Mouse (Mus musculus) lung, postnatal 10 days (tissue): ENCODE results near the gene Prpsap2.
"Not testable (repeated sequence)": the region's sequence is repeated elsewhere in the genome, so short reads cannot be mapped to it uniquely, and the experiment has no call there.

ENCODE experiments used
- DNase-seq: peaks from one replicate; pipeline ENCODE4 v3.0.0; 2021

Prpsap2 gene

DNA sequence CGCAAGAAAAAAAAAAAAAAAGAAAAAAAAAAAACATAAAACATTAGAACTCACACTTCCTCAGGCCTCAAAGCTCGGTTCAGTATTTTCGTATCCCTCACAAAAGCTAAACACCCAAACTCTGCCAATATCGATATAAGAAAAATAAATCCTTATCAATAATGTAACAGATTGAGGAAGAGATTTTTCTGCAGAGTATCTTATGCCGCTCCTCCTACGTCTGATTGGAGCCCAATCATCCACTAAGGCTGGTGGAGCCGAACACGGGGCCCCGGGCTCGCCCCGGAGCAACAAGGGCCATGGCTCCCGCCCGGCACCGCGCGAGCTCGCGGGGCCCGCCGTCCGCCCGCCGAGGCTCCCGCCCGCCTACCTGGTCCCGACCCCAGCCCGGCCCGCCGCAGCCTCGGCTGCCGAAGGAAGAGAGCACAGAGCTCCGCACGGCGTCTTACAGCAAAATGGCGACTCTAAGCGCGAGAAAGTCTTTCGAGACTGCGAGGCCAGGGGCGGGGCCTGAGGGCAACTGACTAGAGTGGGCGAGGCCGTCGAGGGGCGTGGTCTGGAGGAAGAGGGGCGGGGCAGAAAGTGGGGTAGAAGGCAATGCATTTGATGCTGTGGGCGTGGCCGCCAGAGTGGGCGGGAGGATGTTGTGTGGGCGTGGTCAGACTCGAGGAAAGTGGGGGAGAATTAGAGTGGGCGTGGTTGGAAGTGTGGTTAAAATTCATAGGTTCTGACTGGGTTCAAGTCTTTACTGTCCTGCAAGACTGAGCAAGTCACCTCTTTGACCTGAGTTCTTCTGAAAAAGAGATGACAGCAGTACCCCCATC lies at the start of gene Prpsap2:
TSS of gene Prpsap2 (minus strand) at position 505 of the 824 bp plus-strand sequence.
- DNase-seq = peak; percentile 100

DNA sequence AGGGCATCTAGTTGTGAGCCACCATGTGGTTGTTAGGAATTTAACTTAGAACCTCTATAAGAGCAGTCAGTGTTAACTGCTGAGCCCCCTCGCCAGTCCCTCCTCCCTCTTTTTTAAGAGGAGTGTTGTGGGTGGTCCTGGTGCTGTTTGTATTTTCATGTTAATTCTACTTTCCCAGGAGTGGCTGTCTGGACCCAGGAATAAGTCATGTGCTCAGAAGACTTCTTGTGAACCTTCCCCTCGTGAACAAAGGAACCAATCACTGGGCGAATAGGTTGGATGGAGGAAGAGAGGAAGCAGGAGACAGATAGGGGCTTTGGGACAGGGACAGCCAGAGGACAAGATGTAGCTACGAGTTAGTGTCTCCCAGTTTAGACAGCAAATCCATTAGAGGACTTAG lies 47.9 kb upstream of the Prpsap2 start:
- no peak for DNase-seq

DNA sequence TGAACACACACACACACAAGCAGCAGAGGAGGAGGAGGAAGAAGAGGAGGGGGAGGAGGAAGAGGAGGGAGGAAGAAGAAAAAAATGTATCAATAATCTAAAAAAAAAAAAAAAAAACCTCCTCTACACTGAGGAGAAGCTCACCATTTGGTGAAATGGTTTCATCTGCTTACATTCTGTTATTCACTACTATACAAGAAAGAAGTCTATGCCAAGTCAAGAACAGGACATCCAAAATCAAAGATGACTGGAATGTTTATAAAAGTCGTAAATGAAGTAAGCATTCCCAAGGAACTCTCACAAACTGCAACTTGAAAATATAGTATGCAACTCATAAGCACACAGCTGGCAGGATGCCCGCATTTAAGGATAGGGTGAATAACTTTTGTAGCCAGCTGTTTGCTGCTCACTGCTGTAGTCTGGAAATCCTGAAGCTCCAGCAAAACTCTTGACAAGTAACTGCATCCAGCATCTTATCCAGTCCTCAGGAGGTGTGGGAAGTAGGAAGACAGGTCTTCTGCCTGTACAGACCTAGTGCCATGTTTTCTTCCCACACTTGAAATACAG lies 46.7 kb upstream of the Prpsap2 start:
- DNase-seq = peak; percentile 3

DNA sequence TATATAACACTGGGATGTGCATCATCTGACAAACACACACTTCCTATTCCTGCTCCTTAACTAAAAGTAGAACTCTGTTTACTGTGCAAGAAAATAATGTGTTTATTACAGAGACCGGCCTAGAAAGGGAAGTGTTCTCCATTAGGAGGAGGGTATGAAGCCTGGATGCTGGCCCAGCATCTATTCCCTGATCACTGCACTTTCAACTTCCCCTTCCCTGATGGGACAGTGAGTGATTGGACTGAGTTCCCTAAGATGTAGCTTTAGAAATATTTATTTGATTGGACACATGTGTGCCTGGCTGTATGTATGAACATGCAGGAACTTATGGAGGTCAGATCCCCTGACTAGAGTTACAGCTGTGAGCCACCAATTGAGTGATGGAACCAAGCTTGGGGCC lies 31.6 kb upstream of the Prpsap2 start:
- DNase-seq = no peak

DNA sequence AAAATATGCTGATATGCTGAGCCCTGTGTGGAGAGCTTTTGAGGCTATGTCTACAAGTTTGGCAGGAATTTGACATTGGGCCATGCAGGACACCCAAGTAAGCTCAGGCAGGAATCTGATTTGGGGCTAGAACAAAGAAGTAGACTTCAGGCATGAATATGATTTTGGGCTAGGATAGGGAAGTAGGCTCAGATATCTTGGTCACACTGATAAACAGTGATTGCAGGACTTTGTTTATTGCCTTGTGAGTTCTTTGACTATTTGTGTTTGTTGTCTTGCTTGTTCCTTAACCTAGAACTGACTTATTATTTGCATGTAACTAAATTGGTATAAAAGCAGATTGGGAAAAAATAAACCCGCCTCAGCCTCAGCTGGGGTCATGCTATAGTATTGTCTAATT lies 26.7 kb upstream of the Prpsap2 start:
- DNase-seq = no peak

DNA sequence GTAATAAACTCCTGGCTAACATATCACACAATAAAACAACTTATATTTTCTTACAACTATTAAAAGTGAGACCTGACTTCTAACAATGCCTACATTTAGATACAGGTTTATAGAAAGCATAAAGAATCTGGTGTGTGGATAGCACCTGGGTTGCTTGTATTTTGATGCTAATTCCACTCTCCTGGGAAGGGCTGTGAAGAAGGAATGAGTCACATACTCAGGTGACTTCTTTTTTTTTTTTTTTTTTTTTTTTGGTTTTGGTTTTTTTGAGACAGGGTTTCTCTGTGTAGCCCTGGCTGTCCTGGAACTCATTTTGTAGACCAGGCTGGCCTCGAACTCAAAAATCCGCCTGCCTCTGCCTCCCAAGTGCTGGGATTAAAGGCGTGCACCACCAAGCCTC lies 20.6 kb upstream of the Prpsap2 start:
- DNase-seq = not testable (repeated sequence)

DNA sequence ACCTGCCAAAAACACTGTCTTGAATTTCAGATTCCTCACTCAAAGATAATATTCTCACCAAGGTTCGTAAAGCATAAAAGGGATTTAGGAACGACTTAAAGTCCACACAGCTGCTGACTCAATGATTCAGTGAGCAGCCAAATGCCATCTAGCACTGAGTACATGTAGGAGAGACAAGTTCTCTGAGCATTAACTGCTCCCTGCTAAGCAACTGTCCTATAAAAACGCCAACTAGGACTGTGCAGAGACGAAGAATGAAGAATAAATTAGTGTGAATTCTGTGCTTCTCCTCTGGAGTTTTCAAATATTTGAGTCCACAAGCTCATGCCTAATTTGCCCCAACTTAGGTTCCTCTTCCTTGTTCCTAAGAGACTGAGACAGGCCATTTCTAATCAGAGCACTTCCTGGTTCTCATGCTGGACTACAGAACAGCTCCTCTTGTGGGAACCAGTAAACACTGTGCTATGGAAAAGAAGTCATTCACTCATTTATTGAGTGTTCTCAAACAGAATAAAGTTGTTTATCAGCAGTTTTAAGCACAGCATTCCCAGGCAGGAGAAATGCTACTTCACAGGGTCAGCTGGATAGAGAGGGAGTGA lies 12.8 kb upstream of the Prpsap2 start:
- DNase-seq = no peak

DNA sequence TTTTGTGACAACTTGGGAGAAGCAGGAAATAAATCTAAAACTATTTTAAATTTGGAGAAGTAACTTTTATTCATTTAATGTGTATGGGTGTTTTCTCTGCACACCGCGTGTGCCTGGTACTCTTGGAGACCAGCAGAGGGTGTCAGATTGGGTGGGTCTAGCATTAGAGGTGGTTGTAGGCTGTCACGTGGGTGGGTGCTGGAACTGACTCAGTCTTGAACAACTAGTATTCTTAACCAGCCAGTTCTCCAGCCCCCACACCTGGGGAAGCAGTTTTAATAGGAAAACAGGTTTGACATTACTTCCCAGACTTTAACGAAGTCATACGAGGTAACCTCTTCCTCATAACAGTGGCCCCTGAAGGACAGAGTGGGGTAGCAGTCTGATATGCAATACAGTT lies 1.4 kb downstream of the Prpsap2 start:
- no peak for DNase-seq

DNA sequence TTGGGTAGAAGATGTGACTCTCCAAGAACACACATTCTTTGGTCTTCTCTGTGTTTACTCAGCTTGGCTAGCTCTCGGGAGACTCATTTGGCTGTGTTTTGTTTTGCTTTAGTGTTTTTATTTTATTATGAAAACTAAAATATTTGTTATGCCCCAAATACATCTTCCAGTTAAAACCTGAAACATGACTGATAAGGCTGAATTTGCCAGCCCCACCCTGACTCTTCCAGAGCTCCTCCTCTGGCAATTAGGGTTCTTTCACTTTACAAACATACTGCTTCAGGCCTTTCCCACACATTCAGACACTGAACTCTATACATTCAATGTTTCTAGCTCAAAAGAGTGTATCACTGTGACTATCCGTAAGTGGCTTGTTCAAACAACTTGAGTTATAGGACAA lies 4.7 kb downstream of the Prpsap2 start:
- no peak for DNase-seq

DNA sequence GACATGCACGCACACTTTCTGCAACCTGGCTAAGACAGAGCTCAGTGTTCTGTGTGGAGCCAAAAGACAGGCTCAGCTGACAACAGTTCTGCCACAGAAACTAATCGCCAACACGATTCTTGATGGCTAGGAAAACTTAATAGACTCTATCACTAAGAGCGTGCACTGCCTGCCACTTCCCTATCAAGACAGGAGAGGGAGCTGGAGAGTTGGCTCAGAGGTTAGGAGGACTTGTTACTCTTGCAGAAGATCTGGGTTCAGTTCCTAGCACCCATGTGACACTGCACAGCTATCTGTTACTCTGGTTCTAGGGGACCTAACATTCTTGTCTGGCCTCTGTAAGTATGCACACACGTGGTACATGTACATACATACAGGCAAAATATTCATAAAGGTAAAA lies 10.3 kb downstream of the Prpsap2 start:
- peak; percentile 33 for DNase-seq

DNA sequence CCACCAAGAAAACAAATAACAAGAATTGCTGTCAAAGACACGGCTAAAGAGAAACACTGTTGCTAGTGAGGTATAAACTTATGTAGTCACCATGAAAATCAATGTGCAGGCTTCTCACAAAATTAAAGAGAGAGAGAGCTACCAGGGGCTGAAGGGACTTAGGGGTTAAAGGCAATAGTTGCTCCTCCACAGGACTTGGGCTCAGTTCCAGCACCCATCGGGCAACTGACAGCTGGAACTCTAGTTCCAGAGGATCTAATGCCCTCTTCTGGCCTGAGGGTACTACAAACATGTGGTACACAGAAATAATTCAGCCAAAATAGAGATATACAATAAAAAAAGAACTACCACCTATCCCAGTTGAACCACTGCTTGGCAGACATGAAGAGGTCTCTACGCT lies 14.7 kb downstream of the Prpsap2 start:
- peak; percentile 19 for DNase-seq

DNA sequence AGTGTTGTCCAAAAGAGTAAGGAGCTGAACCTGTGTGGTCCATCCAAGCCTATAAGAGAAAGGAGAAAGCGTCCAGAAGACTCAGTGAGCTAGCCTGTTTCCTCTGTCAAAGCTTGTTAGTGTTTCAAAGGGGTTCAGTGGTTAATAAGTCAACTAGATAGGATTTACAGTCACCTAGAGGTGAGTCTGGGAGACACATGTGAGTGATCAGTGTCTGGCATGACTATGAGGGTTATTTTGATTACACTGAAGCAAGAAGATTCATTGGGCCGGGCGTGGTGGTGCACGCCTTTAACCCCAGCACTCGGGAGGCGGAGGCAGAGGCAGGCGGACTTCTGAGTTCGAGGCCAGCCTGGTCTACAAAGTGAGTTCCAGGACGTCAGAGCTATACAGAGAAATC lies 16.1 kb downstream of the Prpsap2 start:
- no peak for DNase-seq

DNA sequence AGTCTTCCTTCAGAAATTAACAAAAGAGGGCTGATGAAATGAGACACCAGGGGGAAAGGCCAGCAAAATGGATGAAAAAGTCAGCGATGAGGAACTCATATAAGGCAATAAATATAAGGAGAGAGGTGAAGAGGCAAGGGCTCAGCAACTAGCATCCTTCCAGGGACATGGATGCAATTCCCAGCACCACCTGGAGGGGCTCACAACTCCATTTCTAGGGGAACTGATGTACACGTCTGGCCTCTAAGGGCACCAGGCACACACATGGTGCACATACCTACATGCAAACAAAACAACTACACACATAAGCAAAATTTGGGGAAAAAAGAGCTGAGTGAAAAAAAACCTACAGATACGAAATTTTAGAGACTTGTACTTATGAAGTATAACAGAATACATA lies 17.4 kb downstream of the Prpsap2 start:
- DNase-seq = peak; percentile 18

DNA sequence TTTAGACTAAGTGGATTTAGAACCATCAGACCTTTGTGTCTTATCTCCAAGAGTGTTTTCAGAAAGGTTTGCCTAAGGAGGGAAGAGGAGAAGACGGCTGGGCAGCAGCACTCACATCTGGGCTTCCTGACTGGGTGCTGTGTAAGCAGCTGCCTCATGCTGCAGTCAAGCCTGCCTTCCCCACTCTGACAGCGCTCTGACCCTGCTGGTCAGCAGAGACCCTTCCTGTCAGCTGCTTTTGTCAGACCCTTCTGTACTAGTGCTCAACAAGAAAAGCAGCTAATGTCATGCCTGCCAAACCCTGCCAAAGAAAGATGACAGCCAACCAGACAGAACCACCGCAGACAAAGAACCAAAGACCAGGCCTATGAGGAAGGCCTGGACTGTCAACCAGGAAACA lies 18.1 kb downstream of the Prpsap2 start:
- DNase-seq = no peak

DNA sequence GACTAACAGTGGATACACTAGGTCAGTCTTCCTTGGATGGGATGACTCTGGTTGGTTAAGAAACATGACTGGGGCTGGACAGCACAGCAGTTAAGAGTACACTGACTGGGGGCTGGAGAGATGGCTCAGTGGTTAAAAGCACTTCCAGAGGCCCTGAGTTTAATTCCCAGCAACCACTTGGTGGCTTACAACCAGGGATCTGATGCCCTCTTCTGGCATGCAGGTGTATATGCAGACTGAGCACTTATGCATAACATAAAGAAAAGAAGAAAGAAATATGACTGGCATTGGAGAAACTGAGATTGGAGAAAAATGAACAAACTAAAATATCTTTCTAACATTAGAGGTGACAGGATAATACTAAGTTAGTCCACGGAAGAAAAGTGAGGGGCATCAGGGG lies 21.4 kb downstream of the Prpsap2 start:
- DNase-seq = no peak

DNA sequence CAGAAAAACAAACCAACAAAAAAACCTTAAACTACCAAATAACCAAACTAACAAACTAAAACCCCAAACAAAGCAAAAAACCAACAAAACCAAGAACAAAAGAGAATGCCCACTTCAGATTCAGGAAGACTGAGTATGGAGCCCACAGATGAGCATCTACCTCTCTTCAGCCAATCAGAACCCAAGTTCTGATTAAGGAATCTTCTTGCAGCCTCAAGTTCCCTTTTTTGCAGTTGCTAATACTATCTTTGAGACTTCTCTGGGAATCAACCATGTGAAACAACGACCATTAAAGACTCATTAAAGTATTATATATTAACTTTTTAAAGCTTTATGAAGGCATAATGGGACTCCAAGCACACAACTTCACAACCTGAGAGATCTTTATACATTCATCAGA lies 24.6 kb downstream of the Prpsap2 start:
- DNase-seq = no peak

DNA sequence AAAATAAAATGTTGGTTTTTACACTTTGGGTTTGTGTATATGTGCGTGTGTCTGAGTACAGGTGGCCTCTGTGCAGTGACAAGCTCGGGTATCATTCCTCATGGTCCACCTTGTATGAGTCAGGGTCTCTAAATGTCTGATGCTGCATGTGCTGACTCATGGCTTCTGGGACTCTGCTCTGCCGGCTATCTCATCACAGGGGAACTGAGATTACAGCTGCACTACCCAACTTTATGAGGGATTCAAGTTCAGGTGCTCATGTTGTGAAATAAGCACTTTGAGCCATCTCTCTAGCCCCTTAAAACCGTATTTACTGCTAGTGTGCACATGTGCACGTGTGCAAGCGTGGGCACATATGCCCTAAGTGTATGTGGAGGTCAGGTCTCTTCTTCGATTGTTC lies 29.2 kb downstream of the Prpsap2 start:
- no peak for DNase-seq

DNA sequence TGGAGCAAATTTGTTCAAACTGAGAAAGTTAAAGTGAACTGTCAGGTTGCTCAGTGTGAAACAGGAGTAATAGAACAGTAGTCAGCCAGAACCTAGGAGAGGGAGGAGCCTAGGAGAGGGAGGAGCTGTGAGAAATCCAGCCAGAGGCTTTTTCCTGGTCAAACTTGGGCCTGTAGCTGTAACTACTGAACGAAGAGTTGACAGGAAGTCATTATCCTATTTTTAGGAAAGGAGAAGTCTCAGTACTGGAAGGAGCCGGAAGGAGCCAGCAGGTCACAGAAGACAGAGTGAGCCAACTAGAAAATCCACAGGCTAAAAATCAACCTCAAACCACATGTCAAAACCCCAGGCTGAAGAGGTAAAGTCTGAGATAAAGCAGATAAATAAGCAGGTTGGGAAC lies 33.9 kb downstream of the Prpsap2 start:
- peak; percentile 60 for DNase-seq

DNA sequence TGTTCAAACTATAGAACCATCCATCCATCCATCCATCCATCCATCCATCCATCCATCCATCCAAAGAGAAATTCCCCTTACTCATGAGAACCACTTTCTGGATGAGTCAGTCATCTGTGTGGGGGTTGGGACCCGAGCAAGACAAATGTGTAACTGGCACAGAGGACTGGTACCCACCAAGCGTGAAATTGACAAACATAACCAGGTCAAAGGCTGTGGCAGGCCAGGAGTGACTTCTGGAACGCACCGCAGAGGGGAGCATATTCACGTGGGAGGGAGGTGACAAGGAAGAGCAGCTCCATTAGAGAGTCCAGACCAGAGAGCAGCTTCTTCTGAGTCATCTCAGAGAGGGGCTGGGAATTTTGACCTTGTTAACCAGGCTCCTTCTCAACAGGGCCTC lies 39.8 kb downstream of the Prpsap2 start:
- no peak for DNase-seq

DNA sequence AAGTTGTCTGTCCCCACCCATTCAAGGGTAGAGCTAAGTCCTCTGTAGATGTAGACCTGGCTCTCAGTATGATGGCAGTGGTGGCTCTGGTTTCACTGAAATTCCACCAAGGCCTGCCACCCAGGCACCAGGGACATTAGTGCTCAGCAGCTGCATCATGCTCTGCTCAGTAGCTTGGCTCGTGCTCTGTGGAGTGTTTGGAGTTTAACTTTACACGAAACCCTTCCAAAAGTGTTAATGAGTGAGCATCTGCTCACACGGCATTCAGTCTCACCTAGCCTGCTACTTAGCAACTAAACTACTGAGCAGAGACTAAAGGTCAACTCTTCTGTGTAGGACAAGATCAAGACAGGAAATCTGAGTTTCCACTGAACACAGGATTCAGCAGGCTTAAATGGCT lies 41.3 kb downstream of the Prpsap2 start, which contains the start of gene Slc5a10:
TSS of gene Slc5a10 (minus strand) at position 191 of the 400 bp plus-strand sequence.
- DNase-seq = no peak

DNA sequence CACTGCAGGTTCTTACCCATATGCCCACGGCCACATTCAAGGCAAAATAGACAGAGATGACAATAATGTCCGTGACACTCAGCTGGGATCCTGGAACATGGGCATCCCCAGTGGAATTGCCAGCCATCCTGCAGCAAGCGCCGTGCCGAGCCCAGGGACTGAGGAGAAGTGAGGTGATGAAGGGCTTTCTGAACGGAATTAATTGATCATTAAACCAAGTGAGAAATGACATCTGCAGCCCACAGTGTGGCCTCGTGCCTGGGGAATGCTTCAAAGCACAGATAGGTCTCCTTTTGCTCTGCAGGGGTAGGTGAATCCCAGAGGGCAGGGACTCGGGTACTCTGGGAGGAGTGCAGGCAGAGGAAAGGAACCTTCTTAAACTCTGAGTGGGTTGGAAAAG lies 42.1 kb downstream of the Prpsap2 start:
- no peak for DNase-seq

DNA sequence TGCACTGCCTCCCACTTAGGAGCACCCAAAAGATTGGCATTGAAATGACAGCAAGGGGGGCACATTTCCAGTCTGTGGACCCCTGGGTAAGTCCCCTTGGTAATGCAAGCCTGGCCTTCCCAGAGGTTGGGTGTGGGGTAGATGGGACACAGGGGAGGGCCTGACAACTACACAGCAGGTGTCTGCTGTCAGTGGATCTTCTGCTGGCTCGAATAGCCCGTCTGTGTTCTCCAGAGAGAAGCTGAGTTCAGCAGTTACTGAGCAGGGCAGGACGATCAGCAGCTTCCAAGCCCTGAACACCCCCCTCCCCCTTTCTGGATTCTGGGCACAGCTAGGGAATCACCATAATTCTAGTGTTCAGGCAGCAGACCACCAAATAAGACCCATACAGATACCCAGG lies 42.5 kb downstream of the Prpsap2 start:
- no peak for DNase-seq

DNA sequence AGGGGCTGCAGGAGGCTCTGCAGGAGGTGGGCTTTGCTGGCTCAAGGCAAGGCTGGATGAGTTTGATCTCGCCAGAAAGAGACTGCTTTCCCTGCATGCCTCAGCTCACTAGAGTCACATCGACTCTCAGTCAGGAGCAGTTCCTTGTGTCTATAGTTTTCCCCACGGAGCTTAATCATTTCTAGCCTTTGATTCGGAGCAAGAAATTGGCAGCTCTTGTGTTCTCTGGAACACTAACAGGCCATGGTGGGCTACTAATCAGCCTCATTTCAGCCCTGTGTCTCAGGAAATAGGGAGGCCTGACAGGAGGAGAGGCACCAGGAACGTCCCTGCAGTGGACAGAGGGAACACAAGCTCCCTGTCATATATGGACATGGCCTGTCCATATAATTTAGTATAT lies 43.9 kb downstream of the Prpsap2 start:
- DNase-seq = no peak

DNA sequence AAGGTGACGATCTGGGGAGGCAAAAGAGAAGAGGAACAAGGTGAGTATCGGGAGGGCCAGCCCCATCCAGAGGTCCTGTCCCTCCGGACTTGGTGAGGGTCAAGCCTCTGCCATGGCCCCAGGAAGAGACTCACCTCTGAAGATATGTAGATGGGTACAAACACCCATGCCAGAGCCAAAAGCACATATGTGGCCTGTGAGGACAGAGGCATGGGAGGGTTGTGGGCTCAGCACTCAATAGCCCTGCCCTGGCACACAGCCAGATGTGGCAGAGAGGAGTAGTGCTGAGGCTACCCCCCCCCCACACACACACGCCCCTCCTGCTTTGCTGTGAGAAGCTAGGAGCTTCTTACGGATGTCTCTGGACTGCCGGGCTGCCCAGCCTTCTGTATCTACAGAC lies 46.8 kb downstream of the Prpsap2 start:
- no peak for DNase-seq
